Mouse (Mus musculus): ENCODE measurements around the gene Rnase9.
"Not testable (repeated sequence)": the region's sequence is repeated elsewhere in the genome, so short reads cannot be mapped to it uniquely, and the experiment has no call there.

The Rnase9 gene

GRCm38 (mm10) chr14:51050063-51050462 lies 8.4 kb upstream of the Rnase9 start, which contains the start of gene Rnase11:
TSS of gene Rnase11 (minus strand) at chr14:51050163.
- no peak for DNase-seq (ENCODE audit: low spot score)

- no peak for DNase-seq (ENCODE audit: low spot score)
Observed at GRCm38 (mm10) chr14:51047846-51048245, 6.2 kb upstream of the Rnase9 start.

DNA sequence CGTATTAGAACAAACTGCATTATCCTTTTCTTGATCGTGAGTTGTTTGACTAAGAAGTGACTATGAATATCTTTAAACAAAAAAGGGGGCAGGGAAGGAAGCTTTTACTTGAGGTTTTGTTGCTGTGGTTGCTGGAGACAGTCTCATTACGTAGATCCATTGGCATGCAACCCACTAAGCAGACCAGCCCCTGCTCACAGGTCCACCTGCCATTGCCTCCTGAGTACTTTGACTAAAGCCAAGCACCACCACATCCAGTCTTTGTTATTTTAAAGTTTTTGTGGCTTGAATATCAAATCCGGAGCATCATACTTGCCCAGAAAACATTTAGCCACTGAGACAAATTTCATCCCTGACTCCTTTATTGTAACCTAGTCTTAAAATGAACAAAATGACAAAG lies 5.5 kb downstream of the Rnase9 start:
- no peak for DNase-seq (ENCODE audit: low spot score)

DNA sequence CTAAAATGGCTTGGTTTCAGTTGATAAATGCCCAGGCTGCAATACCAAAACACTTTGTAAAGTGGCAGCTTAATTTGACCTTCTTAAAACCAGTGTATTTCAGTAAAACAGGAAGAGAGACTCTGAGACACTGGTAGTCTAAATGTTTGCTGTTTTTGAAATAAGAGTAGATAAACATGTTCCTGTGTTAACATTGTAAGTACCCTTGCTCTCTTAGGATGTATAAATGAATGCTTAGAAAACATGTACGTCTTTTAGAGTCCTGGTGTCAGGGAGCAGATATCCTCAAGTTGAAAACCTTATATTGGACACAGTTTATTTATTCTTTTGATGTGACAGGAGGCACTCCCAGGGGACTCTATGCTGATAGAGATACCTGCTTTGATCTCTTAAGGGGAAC lies 6.5 kb downstream of the Rnase9 start:
- no peak for DNase-seq (ENCODE audit: low spot score)

DNA sequence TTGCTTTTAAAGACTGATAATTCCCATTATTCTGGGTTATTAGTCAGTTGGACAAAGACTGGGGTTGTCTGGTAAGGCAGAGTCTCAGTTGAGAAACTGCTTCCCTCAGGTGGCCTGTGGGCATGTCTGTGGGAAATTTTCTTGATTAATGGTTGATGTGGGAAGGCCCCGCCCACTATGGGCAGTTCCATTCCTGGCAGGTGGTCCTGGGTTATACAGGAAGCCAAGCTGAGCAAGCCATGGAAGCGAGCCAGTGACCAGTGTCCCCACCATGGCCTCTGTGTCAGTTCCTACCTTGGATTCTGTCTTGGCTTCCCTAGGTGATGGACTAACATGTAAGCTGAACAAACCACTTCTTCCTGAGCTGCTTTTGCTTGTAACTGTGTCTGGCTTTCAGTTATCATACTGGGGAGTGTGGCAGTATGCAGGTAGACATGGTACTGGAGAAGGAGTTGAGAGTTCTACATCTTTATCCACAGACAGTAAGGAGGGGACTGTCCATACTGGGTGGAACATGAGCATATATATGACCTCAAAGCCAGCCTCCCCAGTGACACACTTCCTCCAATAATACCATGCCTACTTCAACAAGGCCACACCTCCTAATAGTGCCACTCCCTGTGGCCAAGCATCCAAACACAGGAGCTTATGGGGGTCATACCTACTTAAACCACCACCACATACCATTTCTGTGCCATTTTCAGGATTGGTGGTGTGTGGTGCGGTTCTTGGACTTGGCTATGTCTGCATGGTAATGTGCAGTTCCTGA lies 14.1 kb downstream of the Rnase9 start:
- no peak for DNase-seq (ENCODE audit: low spot score)

DNA sequence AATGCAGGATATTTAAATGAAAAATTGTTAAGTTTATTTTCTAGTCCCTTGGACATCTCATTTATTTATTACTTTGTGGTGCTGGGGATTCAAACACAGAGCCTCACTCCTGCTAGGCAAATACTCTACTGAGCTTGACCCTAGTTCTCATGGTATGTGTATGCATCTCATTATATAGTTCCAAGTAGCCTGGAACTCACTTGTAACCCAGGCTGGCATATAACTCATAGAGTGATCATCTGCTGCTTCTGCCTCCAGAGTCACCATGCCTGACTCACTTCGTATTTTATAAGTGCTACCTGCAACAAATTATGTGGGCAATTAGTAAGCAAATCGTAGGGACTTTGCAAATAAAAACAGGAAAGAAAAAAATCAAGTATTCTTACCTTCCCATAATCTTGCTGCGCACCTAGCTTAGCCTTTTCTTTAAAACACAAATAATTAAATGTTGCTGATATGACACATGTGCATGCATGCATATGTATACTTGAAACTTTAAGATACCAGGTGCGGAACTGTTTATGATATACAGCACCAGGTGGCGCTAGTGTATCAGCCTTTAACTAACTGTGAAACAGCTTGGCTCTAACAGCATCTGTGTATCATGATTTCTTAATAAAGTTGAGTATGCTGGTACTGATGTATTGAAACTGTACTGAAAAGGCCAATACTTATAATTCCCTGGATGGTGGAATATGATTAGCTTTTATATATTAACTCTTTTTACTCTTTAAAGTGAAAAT lies 15.1 kb downstream of the Rnase9 start:
- DNase-seq (ENCODE audit: low spot score), result peak; percentile 82

DNA sequence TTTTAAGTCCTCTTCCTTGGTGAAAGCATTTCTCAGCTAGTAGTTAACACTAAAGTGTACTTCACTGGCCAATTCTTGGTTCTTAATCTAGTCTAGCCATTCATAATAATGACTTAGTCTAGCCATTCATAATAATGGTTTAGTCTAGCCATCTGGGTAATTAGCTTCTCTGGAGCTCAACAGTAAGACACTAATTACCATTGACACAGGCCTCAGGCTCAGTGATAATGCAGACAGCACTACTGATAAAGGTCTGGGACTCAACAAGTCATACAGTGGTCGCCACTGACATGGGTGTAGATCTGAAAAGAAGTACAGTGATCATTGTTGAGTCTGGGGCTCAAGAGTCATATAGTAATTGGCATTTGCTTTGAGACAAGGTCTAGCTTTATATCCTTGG lies 16.8 kb downstream of the Rnase9 start:
- no peak for DNase-seq (ENCODE audit: low spot score)

DNA sequence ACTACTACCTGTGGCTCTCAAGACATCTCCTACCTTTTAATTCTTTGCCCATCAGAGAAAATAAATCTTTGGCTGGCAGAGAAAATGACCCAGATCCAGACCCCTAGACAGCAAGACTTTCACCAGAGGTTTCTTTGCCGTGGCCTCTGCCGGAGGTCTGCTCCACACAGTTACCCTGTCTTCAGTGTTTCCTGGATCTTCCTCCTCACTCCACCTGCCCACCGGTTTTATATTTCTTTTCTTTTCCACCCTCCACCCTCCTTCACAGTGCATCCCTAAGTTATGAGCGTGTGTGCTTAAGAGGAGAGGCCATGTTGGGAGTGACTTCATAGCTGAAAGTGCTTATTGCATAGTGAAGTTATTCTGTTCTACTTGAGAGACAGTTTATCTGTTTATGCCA lies 18.2 kb downstream of the Rnase9 start:
- no peak for DNase-seq (ENCODE audit: low spot score)

- peak; percentile 77 for DNase-seq (ENCODE audit: low spot score)
Observed at GRCm38 (mm10) chr14:51017256-51017655, 24.4 kb downstream of the Rnase9 start.

GRCm38 (mm10) chr14:51015780-51016179 lies 25.9 kb downstream of the Rnase9 start:
- DNase-seq (ENCODE audit: low spot score), result no peak

DNA sequence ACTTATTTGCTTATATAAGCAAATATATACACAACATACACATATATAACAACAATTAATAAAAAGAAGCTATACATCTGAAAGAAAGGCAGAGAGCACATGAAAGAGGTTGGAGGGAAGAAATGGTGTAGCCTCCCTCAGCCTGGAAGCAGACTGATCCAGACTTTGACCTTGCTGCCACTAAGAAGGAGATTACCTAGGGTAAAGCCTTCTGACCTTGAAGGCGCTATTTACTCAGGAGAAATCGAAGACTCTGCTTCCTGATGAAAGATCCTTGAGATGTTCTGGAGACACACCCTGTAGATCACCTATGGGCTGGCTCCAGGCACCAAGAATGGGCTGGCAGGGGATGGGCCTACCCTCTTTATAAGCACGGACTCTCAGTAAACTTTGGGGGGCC lies 26.9 kb downstream of the Rnase9 start:
- not testable (repeated sequence) for DNase-seq (ENCODE audit: low spot score)

DNA sequence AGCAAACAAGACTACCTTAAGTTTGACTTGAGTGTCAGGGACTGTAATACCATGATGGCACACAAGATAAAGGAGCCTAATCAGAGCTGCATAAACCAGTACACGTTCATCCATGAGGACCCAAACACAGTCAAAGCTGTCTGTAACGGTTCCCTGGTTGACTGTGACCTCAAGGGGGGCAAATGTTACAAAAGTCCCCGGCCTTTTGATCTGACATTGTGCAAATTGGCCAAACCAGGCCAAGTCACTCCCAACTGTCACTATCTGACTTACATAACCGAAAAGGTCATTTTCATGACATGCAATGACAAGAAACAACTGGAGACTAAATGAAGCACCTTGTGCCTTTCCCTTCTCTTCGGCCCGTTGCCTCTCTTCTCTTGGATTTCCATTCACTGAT lies 32.1 kb downstream of the Rnase9 start:
- DNase-seq (ENCODE audit: low spot score), result no peak

DNA sequence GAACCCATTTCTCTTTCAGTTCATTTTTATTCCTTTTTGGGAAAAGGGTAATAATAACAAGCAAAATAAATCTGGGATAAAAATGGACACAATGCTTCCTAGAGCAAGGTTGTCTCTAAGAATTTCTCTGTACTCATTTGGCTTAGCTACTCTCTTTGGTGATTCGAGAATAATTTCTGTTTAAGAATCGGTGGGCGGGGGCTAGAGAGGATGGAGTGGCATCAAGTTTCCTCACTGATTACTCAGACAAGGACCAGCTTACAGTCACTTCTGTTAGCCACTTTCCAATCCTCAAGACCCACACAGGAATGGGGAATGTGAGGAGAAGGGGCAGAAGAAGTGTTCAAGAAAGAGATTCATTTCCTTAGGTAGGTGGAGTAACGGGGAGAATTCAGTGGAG lies 32.9 kb downstream of the Rnase9 start:
- no peak for DNase-seq (ENCODE audit: low spot score)

DNA sequence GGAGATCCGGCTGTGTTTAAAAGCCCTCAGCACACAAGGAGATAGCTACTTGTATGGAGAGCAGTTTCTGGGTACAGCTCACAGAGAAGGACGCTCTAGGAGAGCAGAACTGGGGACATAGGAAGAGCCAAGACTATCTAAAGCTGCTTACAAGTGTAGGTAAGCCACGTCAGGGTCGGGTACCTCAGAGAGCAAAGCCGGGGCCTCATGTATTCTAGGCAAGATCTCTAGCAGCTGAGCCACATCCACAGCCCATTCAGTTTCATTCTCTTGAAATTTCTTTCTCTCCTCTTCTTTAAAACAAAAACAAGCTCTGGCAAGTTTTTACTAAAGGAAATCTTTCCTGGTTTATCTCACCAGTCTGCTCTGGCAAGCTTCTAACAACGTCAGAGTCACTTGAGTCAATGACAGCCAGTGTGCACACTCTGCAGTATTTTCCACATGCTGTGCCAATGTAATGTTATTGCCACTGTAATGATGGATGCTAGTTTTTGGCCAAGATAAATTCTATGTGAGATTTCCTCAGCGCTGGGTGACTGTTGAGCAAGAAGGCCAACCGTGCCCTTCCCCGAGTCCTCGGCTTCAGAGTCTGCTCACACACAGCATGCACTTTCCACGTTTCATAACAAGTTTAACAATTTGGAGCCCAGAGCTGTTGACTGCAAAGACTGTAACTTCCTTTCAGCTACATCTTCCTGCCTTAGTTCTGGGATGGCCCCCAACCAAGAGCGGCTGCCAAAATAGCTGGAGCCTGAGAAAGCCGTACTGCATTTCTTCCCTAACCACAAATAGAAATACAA lies 33.6 kb downstream of the Rnase9 start:
- DNase-seq (ENCODE audit: low spot score), result peak; percentile 98

GRCm38 (mm10) chr14:51007152-51007801 lies 34.4 kb downstream of the Rnase9 start, which contains the start of gene Rnase10:
TSS of gene Rnase10 (plus strand) at chr14:51007751.
- no peak for DNase-seq (ENCODE audit: low spot score)

DNA sequence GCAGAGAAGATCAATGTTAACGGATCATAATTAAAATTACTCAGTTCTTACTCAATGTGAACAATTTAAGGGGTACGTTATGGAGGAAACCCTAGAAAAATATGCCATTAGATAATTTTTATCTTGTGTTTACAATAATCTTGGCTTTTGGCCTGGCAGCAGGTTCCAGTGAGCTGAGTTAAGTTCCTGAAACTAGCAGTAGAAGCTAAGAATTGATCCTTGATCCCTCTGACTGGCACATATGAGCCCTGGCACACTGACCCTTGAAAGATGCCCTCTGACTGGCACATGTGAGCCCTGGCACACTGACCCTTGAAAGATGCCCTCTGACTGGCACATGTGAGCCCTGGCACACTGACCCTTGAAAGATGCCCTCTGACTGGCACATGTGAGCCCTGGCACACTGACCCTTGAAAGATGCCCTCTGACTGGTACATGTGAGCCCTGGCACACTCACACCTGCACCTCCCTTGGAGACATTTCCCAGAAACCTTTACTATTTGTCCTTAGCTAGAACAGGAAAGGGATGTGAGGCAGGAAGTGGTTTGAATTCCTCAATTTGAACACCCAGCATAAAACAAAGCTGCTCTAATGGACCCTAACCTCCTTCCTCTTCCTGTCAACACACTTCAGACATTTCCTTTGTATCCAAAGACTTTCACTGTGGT lies 43.5 kb downstream of the Rnase9 start:
- DNase-seq (ENCODE audit: low spot score), result no peak

- no peak for DNase-seq (ENCODE audit: low spot score)
Observed at GRCm38 (mm10) chr14:50997088-50997487, 44.6 kb downstream of the Rnase9 start.

GRCm38 (mm10) chr14:50991037-50991436 lies 50.6 kb downstream of the Rnase9 start:
- no peak for DNase-seq (ENCODE audit: low spot score)

All from adipocyte (in vitro differentiated cells).